Mouse (Mus musculus) liver, adult 2 months (tissue): ENCODE results near the gene Fcf1. TPM values are rescaled to one million over a fixed set of nuclear protein-coding genes. Genes with fewer than 3 reads are reported as not detected.
A peak's percentile ranks its signal among the peaks of the same experiment; 100 is the strongest.

ENCODE experiments used
- DNase-seq: peaks from one replicate; pipeline ENCODE4 v3.0.0-alpha.2; 2011; ENCODE audit warnings: low read depth, low spot score; ENCODE audit errors: extremely low read depth
- H3K27ac ChIP-seq: fragments of 200-500 bp; replicated peaks from 2 replicates; pipeline ENCODE4 v1.5.1; 2012; ENCODE audit warnings: low read depth, mild to moderate bottlenecking, control low read depth, inconsistent platforms, low read length; ENCODE audit not compliant: insufficient read depth
- H3K27me3 ChIP-seq: fragments of 200-500 bp; 2 replicates; pipeline ENCODE4 v1.6.1; 2012; ENCODE audit warnings: mild to moderate bottlenecking, moderate library complexity, low read length, inconsistent platforms; ENCODE audit not compliant: control insufficient read depth, insufficient read depth
- H3K36me3 ChIP-seq: fragments of 200-500 bp; 2 replicates; pipeline ENCODE4 v1.6.1; 2012; ENCODE audit warnings: low read length, inconsistent platforms; ENCODE audit not compliant: control insufficient read depth, insufficient read depth
- H3K4me1 ChIP-seq: fragments of 200-500 bp; 2 replicates; pipeline ENCODE4 v1.6.1; 2011; ENCODE audit warnings: low read length; ENCODE audit not compliant: control insufficient read depth, insufficient read depth
- H3K4me3 ChIP-seq: fragments of 200-500 bp; 2 replicates; pipeline ENCODE4 v1.5.1; 2011; ENCODE audit warnings: low read depth, mild to moderate bottlenecking, control low read depth, low read length, moderate library complexity; ENCODE audit not compliant: insufficient read depth
- H3K79me2 ChIP-seq: fragments of 200-500 bp; 2 replicates; pipeline ENCODE4 v1.6.1; 2012; ENCODE audit warnings: inconsistent platforms, mild to moderate bottlenecking, low read length, moderate library complexity; ENCODE audit not compliant: control insufficient read depth, insufficient read depth
- H3K9ac ChIP-seq: fragments of 200-500 bp; 2 replicates; pipeline ENCODE4 v1.6.1; 2012; ENCODE audit warnings: low read depth, mild to moderate bottlenecking, control low read depth, inconsistent platforms, low read length
- CTCF ChIP-seq: fragments of 200-500 bp; IDR thresholded peaks from 2 replicates; pipeline ENCODE4 v1.5.1; 2011; ENCODE audit warnings: low read depth, low read length, control low read depth
- POLR2A ChIP-seq: fragments of 200-500 bp; IDR thresholded peaks from 2 replicates; pipeline ENCODE4 v1.6.1; 2011; ENCODE audit warnings: low read length, control low read depth; ENCODE audit not compliant: insufficient read depth; ENCODE audit errors: extremely low read depth
- WGBS: fragments of 180-500 bp; shearing (Covaris S2); methylation state at CpG from one replicate; pipeline ENCODE4 v1.1.7; 2018; 5-methylcytosine and 5-hydroxymethylcytosine counted together
- polyA plus RNA-seq: library from polyadenylated mRNA; depleted of rRNA; stranded (reverse); fragments of >200 nt; gene quantifications from 2 replicates; pipeline ENCODE4 v1.2.3, GENCODE M21; 2012; rRNA removed
- total RNA-seq: library from RNA; depleted of rRNA; stranded (reverse); fragments of >200 nt; gene quantifications from 2 replicates; pipeline ENCODE4 v1.2.3, GENCODE M21; 2014; rRNA removed

Fcf1 gene
- total RNA-seq (47.5 and 59.7 TPM in 2 replicates), polyA plus RNA-seq (21.7 and 23.2 TPM in 2 replicates)

GRCm38 (mm10) chr12:84970428-84971096, at the start of gene Fcf1, which contains the start of gene Arel1:
Gene Fcf1, plus strand, starts transcription at chr12:84970897.
Gene Arel1, minus strand, starts transcription at chr12:84970900.
- no peaks in the 10 kb centered on the region for H3K27me3 ChIP-seq
- H3K27ac ChIP-seq, result peak within 1 kb of the TSS; percentile 72
- peaks cover 3% of the 10 kb centered on the region for H3K4me1 ChIP-seq
- peaks cover 8% of the 10 kb centered on the region; the same call in 1 of the 2 replicates for H3K79me2 ChIP-seq
- TF ChIP-seq CTCF (no peak), POLR2A (peak; percentile 56)
- H3K36me3 ChIP-seq, result peaks cover 23% of the 10 kb centered on the region
- WGBS, result under 1% methylated on average over 42 of the region's 42 CpGs
- DNase-seq, result peak; percentile 84
- H3K4me3 ChIP-seq, result peak within 1 kb of the TSS; percentile 93
- peak within 1 kb of the TSS; percentile 86 for H3K9ac ChIP-seq

DNA sequence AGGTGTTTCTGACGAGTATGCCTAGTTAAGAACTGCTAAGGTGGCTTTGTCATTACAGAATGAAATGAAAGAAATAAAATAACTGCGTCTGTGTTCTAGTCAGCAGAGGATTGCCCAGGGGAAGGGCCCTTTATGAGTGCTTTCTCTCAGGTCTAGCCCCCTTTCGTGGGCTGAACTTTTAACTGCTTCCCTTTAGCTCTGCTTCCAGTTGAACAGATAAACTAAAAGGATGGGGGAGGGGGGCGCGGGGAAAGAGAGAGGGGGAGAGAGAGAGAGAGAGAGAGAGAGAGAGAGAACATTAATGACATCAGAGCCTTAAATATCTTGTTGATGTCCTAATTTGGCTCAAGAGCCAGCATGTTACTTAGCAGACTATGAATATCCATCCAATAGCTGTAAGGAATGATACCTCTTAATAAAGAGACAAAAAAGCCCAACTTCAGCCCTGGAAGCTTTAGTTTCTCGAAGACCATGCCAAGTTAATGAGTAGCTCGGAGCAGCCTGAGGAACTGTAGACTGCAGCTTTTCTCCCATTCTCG, 48.7 kb upstream of the Fcf1 start:
- Histone ChIP-seq H3K79me2 (no peaks in the 10 kb centered on the region), H3K4me3 (no peak overlapping the region), H3K27ac (no peak overlapping the region), H3K27me3 (no peaks in the 10 kb centered on the region), H3K4me1 (no peaks in the 10 kb centered on the region; the same call in 1 of the 2 replicates), H3K9ac (no peak overlapping the region), H3K36me3 (peaks cover 55% of the 10 kb centered on the region)
- 88% methylated on average over 8 of the region's 8 CpGs for WGBS
- no peak for TF ChIP-seq CTCF
- TF ChIP-seq POLR2A, result no peak
- no peak for DNase-seq

DNA sequence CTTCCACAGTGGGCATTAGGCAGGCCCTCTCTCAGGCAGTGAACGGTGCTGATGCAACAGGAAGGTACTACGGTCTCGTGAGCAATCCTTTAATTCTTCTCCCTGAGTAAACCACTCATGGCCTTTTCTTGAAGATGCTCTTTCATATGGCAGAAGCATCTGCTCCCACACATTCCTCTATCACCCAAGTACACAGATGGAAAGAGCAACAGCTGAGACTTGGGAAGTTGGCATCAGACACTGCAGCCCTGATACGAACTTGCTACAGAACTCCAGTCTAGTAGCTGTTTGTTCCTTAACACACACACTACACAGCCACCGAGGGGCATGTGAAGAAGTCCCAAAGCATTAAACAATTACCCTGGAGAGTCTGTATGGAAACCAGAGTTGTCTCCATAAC, 46.4 kb upstream of the Fcf1 start:
- H3K27me3 ChIP-seq, result no peaks in the 10 kb centered on the region
- no peak overlapping the region for H3K9ac ChIP-seq
- TF ChIP-seq POLR2A (no peak), CTCF (no peak)
- peaks cover 64% of the 10 kb centered on the region for H3K36me3 ChIP-seq
- 93% methylated on average over 5 of the region's 5 CpGs for WGBS
- H3K27ac ChIP-seq, result no peak overlapping the region
- H3K4me3 ChIP-seq, result no peak overlapping the region
- H3K4me1 ChIP-seq, result no peaks in the 10 kb centered on the region
- DNase-seq, result no peak
- H3K79me2 ChIP-seq, result no peaks in the 10 kb centered on the region

- TF ChIP-seq POLR2A (no peak), CTCF (no peak)
- Histone ChIP-seq H3K27me3 (no peaks in the 10 kb centered on the region), H3K36me3 (peaks cover 69% of the 10 kb centered on the region), H3K79me2 (no peaks in the 10 kb centered on the region), H3K9ac (no peak overlapping the region), H3K27ac (no peak overlapping the region), H3K4me3 (no peak overlapping the region), H3K4me1 (no peaks in the 10 kb centered on the region)
- DNase-seq, result no peak
- WGBS, result 93% methylated on average over 6 of the region's 6 CpGs
Observed at GRCm38 (mm10) chr12:84926542-84926941, 44.2 kb upstream of the Fcf1 start.

GRCm38 (mm10) chr12:84932210-84932609, 38.5 kb upstream of the Fcf1 start:
- Histone ChIP-seq H3K79me2 (no peaks in the 10 kb centered on the region), H3K4me1 (no peaks in the 10 kb centered on the region), H3K4me3 (no peak overlapping the region), H3K27ac (no peak overlapping the region), H3K36me3 (peaks cover 44% of the 10 kb centered on the region), H3K27me3 (no peaks in the 10 kb centered on the region), H3K9ac (no peak overlapping the region)
- no peak for TF ChIP-seq POLR2A
- TF ChIP-seq CTCF, result no peak
- no peak for DNase-seq
- WGBS, result 94% methylated on average over 6 of the region's 6 CpGs

- H3K36me3 ChIP-seq, result peaks cover 36% of the 10 kb centered on the region
- TF ChIP-seq POLR2A (no peak), CTCF (no peak)
- H3K4me3 ChIP-seq, result no peak overlapping the region
- H3K4me1 ChIP-seq, result peaks cover 10% of the 10 kb centered on the region
- 88% methylated on average over 5 of the region's 5 CpGs for WGBS
- no peak overlapping the region for H3K27ac ChIP-seq
- H3K79me2 ChIP-seq, result no peaks in the 10 kb centered on the region
- H3K9ac ChIP-seq, result no peak overlapping the region
- no peak for DNase-seq
- no peaks in the 10 kb centered on the region for H3K27me3 ChIP-seq
Observed at GRCm38 (mm10) chr12:84935343-84935742, 35.4 kb upstream of the Fcf1 start.
